Mouse (Mus musculus) megakaryocyte, embryonic 14.5 days (primary cell): ENCODE results near the gene Ddr1.

Source experiments
- FLI1 ChIP-seq: IDR thresholded peaks from 2 replicates; pipeline ENCODE4 v1.6.1; 2012; ENCODE audit warnings: low read length, inconsistent platforms, mixed read lengths
- GATA1 ChIP-seq: IDR thresholded peaks from 3 replicates; pipeline ENCODE4 v1.6.1; 2012; ENCODE audit warnings: mixed read lengths, low read length, inconsistent platforms, borderline replicate concordance

- no peak for TF ChIP-seq GATA1
- no peak for TF ChIP-seq FLI1
Observed at GRCm38 (mm10) chr17:35753668-35754067, 49.2 kb upstream of the Ddr1 start.
